Mouse (Mus musculus): ENCODE results near the gene Creb3l2. TPM values are rescaled to one million over a fixed set of nuclear protein-coding genes. Genes with fewer than 3 reads are reported as not detected.
"Not testable (repeated sequence)": the region's sequence is repeated elsewhere in the genome, so short reads cannot be mapped to it uniquely, and the experiment has no call there.

The Creb3l2 gene
- polyA plus RNA-seq, 1 experiment from 2014 or later: 31.7 TPM

DNA sequence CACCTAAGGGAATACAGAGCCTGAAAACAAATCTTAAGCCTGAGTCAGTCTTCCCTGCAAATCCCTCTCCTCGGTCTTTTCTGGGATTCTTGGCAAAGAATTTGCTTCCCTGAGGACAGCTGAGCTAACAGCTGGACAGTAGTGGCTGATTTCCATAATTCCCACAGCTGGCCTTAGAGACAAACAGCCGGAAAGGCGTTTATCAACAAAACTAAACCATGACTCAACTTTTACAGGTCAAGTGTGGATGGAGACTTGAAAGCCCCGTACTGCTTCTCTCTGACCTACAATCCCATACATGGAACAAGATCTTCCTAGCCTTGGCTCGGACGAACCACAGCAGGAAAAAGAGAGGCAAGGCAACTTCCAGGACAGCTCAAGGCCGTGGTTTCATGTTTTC is 50.6 kb downstream of the Creb3l2 start:
- no peak overlapping the region for H3K4me2 ChIP-seq (replicated peaks; ENCODE audit: low read depth, low read length)
- H3K27ac ChIP-seq (ENCODE audit: low read length): peak overlapping the region; percentile 43
- H3K27me3 ChIP-seq (ENCODE audit: insufficient read depth, low read length): no peaks in the 10 kb centered on the region
- H3K36me3 ChIP-seq (ENCODE audit: insufficient read depth, low read length): no peaks in the 10 kb centered on the region; the same call in 1 of the 2 replicates
- WGBS: 53% methylated on average over 7 of the region's 7 CpGs
- peak; percentile 13; the same call in 1 of the 2 replicates for ATAC-seq (ENCODE audit: low FRiP score, low TSS enrichment)
- no peaks in the 10 kb centered on the region for H3K9me3 ChIP-seq (ENCODE audit: low read length)
- no peak overlapping the region for H3K9ac ChIP-seq (replicated peaks; ENCODE audit: low read length)
- peaks cover 28% of the 10 kb centered on the region for H3K4me1 ChIP-seq (ENCODE audit: insufficient read depth, low read length)
- H3K4me3 ChIP-seq (ENCODE audit: low read length): no peak overlapping the region

DNA sequence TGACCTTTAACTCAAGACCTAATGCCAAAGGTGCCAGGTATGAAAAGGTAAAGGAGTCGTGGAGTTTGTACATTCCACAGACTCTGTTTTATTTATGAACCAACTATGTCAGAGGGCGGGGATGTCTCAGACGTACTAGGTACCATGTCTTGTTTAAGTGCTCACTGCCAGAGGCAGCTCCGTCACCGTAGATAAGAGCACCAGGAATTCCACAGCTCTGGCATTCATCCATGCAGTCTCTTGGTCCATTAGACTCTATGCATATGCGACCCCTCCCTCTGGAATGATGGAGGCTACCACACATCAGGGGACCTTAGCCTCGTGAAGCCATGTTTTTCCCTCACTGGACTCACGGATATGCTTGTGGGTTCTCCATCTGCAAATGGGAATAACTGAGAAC is 53.0 kb downstream of the Creb3l2 start:
- Histone ChIP-seq H3K36me3 (ENCODE audit: insufficient read depth, low read length) (no peaks in the 10 kb centered on the region; the same call in 1 of the 2 replicates), H3K27ac (ENCODE audit: low read length) (no peak overlapping the region), H3K4me2 (replicated peaks; ENCODE audit: low read depth, low read length) (no peak overlapping the region), H3K27me3 (ENCODE audit: insufficient read depth, low read length) (no peaks in the 10 kb centered on the region), H3K4me1 (ENCODE audit: insufficient read depth, low read length) (peaks cover 28% of the 10 kb centered on the region), H3K4me3 (ENCODE audit: low read length) (no peak overlapping the region), H3K9ac (replicated peaks; ENCODE audit: low read length) (no peak overlapping the region), H3K9me3 (ENCODE audit: low read length) (no peaks in the 10 kb centered on the region)
- WGBS: 56% methylated on average over 8 of the region's 8 CpGs
- ATAC-seq (ENCODE audit: low FRiP score, low TSS enrichment): no peak

DNA sequence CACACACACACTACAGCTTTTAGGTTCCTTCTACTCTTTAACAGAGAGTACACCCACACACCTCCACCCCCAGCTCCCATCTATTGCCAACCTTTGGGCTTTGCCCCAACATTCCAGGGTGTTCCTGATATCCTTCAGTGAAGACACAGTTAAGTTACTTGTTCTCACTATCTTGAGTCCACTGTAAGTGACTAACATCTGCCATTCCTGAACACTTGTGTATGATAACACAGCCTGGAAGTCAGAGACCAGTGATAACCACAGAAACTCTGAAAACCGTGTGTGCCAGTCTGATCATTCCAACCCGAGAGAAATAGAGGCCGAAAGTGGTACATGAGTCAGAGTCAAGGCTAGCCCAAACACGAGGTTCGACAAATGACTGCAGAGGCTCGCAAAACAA is 53.4 kb downstream of the Creb3l2 start:
- WGBS: 83% methylated on average over 6 of the region's 6 CpGs
- Histone ChIP-seq H3K9me3 (ENCODE audit: low read length) (no peaks in the 10 kb centered on the region), H3K9ac (replicated peaks; ENCODE audit: low read length) (no peak overlapping the region), H3K4me2 (replicated peaks; ENCODE audit: low read depth, low read length) (no peak overlapping the region), H3K4me3 (ENCODE audit: low read length) (no peak overlapping the region), H3K4me1 (ENCODE audit: insufficient read depth, low read length) (peaks cover 27% of the 10 kb centered on the region), H3K27me3 (ENCODE audit: insufficient read depth, low read length) (no peaks in the 10 kb centered on the region), H3K36me3 (ENCODE audit: insufficient read depth, low read length) (no peaks in the 10 kb centered on the region; the same call in 1 of the 2 replicates), H3K27ac (ENCODE audit: low read length) (no peak overlapping the region)
- no peak for ATAC-seq (ENCODE audit: low FRiP score, low TSS enrichment)

DNA sequence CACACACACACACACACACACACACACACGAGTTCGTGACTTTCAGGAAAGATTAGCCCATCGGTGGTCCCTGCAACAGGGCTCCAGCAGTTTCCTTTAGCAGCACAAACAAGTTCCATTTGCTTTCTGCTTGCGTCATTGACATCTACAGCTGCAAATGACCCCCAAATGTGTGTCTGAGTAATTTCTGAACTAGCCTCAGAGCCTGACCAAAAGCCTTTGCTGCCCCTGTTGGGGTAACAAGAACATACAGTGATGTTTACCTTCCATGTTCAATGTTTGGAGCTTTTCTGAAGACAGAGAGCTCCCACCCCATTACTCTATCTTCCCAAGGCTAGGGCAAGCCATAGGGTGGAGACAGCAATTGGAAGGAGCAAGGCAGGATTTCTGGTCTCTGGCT is 54.7 kb downstream of the Creb3l2 start:
- Histone ChIP-seq H3K4me3 (ENCODE audit: low read length) (no peak overlapping the region), H3K4me1 (ENCODE audit: insufficient read depth, low read length) (peaks cover 17% of the 10 kb centered on the region), H3K36me3 (ENCODE audit: insufficient read depth, low read length) (no peaks in the 10 kb centered on the region; the same call in 1 of the 2 replicates), H3K9me3 (ENCODE audit: low read length) (no peaks in the 10 kb centered on the region), H3K27me3 (ENCODE audit: insufficient read depth, low read length) (no peaks in the 10 kb centered on the region), H3K4me2 (replicated peaks; ENCODE audit: low read depth, low read length) (no peak overlapping the region), H3K9ac (replicated peaks; ENCODE audit: low read length) (no peak overlapping the region), H3K27ac (ENCODE audit: low read length) (no peak overlapping the region)
- WGBS: 93% methylated on average over 4 of the region's 4 CpGs
- ATAC-seq (ENCODE audit: low FRiP score, low TSS enrichment): no peak

DNA sequence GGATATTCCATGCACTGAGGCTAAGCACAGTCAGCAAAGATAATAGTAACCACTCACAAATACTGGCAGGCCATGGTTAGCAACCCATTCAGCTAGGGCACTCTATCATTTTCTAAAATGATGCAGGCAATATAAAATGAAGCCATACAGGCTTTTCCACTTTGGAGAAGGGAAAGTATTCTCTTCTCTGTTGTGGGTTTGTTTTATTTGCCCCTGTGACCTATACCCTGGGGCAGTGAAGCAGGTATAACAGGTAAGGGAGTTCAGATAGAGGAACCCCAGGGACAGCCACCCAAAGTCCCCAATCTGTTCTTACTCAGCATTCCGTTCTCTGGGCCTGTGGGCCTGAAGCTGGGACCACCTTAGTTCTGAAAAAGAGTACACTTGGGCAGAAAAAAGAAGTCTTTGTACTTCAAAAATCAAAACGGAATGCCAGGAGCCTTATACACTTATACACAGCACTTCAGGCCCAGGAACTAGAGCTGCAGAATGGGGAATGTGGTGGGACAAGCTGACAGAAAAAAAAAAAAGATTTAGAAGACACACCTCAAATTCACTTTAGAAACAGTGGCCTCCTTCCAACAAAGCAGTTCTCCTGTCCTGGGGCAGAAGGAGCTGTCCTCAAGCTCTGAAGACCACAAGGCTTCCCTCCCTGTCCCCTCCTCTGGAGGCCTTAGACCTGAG is 56.2 kb downstream of the Creb3l2 start:
- Histone ChIP-seq H3K27me3 (ENCODE audit: insufficient read depth, low read length) (no peaks in the 10 kb centered on the region), H3K9ac (replicated peaks; ENCODE audit: low read length) (no peak overlapping the region), H3K4me1 (ENCODE audit: insufficient read depth, low read length) (peaks cover 2% of the 10 kb centered on the region; the same call in 1 of the 2 replicates), H3K36me3 (ENCODE audit: insufficient read depth, low read length) (no peaks in the 10 kb centered on the region; the same call in 1 of the 2 replicates), H3K4me2 (replicated peaks; ENCODE audit: low read depth, low read length) (no peak overlapping the region), H3K27ac (ENCODE audit: low read length) (no peak overlapping the region), H3K4me3 (ENCODE audit: low read length) (no peak overlapping the region), H3K9me3 (ENCODE audit: low read length) (no peaks in the 10 kb centered on the region)
- no peak for ATAC-seq (ENCODE audit: low FRiP score, low TSS enrichment)
- 78% methylated on average over 2 of the region's 2 CpGs for WGBS

DNA sequence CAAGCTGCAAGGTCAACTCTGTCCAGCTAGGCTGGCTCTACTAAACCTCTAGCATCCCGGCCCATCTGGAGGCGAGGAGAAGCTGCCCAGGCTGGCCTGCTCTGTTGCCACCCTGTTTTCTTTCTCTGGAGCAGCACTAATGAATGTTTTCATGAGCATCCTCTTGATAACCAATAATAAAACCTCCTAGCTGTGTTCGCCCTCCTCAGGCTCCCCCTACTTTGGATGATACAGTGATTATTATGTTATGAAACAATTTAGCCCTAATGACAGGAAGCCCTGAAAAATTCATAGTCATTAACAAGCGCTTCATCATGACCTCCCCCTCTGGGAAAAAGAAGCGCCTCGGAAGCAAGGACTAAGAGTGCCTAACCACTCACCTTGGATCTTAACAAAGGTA is 59.2 kb downstream of the Creb3l2 start:
- Histone ChIP-seq H3K4me2 (replicated peaks; ENCODE audit: low read depth, low read length) (no peak overlapping the region), H3K27ac (ENCODE audit: low read length) (no peak overlapping the region), H3K27me3 (ENCODE audit: insufficient read depth, low read length) (no peaks in the 10 kb centered on the region), H3K4me1 (ENCODE audit: insufficient read depth, low read length) (no peaks in the 10 kb centered on the region; the same call in 1 of the 2 replicates), H3K4me3 (ENCODE audit: low read length) (no peak overlapping the region), H3K9me3 (ENCODE audit: low read length) (no peaks in the 10 kb centered on the region), H3K36me3 (ENCODE audit: insufficient read depth, low read length) (peaks cover 21% of the 10 kb centered on the region), H3K9ac (replicated peaks; ENCODE audit: low read length) (no peak overlapping the region)
- WGBS: 90% methylated on average over 6 of the region's 6 CpGs
- no peak for ATAC-seq (ENCODE audit: low FRiP score, low TSS enrichment)

DNA sequence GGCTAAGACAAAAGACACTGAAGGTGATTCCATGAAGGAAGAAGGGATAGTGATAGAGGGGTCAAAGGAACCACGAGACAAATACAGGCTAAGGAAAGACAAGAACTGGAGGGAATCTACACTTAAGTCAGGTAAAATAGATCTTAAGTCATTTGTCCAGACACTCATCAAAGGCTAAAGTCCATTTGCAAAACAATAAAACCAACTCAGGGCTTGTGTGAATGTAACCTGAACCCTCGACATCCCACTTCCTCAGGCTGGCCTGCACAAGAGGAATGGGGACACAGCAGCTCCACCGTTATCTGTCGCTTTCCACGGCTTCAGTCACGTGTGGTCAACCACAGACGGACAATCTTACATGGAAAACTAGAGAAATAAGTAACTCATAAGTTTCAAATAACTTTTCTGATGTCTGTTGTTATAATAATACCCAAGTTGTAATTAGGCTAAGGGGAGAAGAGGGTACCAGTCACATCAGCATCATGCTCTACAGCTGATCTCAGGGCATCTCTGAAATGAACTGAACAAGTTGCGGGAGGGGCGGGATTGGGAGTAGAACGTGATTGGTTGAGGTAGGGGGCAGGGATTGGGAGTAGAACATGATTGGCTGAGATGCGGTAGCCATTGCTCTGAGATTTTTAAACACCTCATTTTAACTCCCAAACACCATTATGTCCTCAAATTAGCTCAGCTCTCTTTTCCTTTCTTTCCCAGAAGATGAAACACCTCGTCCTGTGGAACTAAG is 63.9 kb downstream of the Creb3l2 start:
- Histone ChIP-seq H3K4me2 (replicated peaks; ENCODE audit: low read depth, low read length) (no peak overlapping the region), H3K4me1 (ENCODE audit: insufficient read depth, low read length) (peaks cover 15% of the 10 kb centered on the region), H3K27me3 (ENCODE audit: insufficient read depth, low read length) (no peaks in the 10 kb centered on the region), H3K9ac (replicated peaks; ENCODE audit: low read length) (no peak overlapping the region), H3K27ac (ENCODE audit: low read length) (no peak overlapping the region), H3K36me3 (ENCODE audit: insufficient read depth, low read length) (peaks cover 23% of the 10 kb centered on the region), H3K9me3 (ENCODE audit: low read length) (no peaks in the 10 kb centered on the region), H3K4me3 (ENCODE audit: low read length) (no peak overlapping the region)
- ATAC-seq (ENCODE audit: low FRiP score, low TSS enrichment): no peak
- 62% methylated on average over 12 of the region's 12 CpGs for WGBS

DNA sequence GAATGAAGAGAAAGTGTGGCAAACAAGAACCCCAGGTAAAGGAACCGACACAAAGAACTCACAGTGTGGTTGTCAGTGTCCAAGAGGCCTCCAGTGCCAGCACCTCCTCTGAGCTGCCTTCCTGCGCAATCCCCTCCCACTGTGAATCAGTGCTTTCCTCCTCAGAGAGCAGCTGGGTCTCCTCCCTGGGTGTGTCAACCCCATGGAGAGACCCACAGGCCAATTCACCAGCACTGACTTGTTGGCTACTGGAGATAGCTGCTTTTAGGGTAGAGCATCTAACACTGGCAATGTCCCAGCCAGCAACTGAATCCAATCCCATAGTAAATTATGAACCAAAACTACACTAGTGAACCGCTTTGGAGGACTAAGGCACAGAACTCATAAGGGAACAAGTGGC is 64.6 kb downstream of the Creb3l2 start:
- WGBS: 86% methylated on average over 3 of the region's 3 CpGs

DNA sequence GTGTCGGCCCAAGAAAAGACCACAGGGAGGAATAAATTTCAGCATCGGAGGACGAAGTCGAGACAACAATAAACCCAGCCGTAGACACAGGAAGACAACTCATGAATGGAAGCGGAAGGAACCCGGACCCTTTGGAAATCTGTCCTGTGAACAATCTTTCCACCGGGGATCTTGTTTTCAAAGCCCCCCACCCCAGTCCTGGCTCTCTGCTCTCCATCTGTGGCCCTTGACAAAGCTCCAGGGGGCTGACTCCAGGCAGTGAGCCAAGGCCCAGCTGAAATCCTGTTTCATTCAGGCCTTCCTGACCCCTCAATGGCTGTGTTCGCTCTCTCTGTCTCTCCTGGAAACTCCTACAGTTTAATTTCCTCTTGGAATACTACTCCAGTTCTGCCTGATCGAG is 66.5 kb downstream of the Creb3l2 start:
- Histone ChIP-seq H3K4me1 (ENCODE audit: insufficient read depth, low read length) (peaks cover 15% of the 10 kb centered on the region), H3K4me3 (ENCODE audit: low read length) (no peak overlapping the region), H3K27me3 (ENCODE audit: insufficient read depth, low read length) (no peaks in the 10 kb centered on the region), H3K9ac (replicated peaks; ENCODE audit: low read length) (no peak overlapping the region), H3K36me3 (ENCODE audit: insufficient read depth, low read length) (peaks cover 37% of the 10 kb centered on the region), H3K4me2 (replicated peaks; ENCODE audit: low read depth, low read length) (0 out of 2 replicates have a peak overlapping the region, but pooled peaks have one; percentile 10), H3K27ac (ENCODE audit: low read length) (peak overlapping the region; percentile 13; the same call in 1 of the 2 replicates), H3K9me3 (ENCODE audit: low read length) (0 out of 2 replicates have a peak, but pooled peaks cover 3% of the 10 kb centered on the region)
- 42% methylated on average over 10 of the region's 10 CpGs for WGBS
- ATAC-seq (ENCODE audit: low FRiP score, low TSS enrichment): peak; percentile 31; the same call in 1 of the 2 replicates

More for the DNA sequence above, 64.6 kb downstream of the Creb3l2 start:
- H3K9me3 ChIP-seq (ENCODE audit: low read length); H3K9ac ChIP-seq (replicated peaks; ENCODE audit: low read length); H3K27ac ChIP-seq (ENCODE audit: low read length); H3K4me2 ChIP-seq (replicated peaks; ENCODE audit: low read depth, low read length); H3K4me3 ChIP-seq (ENCODE audit: low read length); H3K27me3 ChIP-seq (ENCODE audit: insufficient read depth, low read length); ATAC-seq (ENCODE audit: low FRiP score, low TSS enrichment): not testable (repeated sequence)
- peaks cover 29% of the 10 kb centered on the region for H3K36me3 ChIP-seq (ENCODE audit: insufficient read depth, low read length)
- peaks cover 15% of the 10 kb centered on the region for H3K4me1 ChIP-seq (ENCODE audit: insufficient read depth, low read length)

DNA sequence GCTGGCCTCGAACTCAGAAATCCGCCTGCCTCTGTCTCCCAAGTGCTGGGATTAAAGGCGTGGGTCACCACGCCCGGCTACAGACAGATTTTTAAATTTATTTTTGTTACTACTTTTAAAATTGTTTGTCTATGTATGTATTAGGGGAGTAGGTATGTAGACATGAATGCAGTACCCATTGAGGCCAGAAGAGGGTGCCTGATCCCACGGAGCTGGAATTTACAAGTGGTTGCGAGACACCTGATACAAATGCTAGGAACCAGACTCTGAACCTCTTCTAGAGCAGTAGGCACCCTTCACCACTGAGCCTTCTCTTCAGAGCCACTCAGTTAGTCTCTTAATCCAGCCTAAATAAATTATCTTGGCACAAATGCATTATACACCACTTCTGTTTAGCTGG is 70.6 kb downstream of the Creb3l2 start:
- no peak overlapping the region for H3K4me3 ChIP-seq (ENCODE audit: low read length)
- WGBS: 88% methylated on average over 7 of the region's 7 CpGs
- H3K9me3 ChIP-seq (ENCODE audit: low read length): 0 out of 2 replicates have a peak, but pooled peaks cover 3% of the 10 kb centered on the region
- H3K4me2 ChIP-seq (replicated peaks; ENCODE audit: low read depth, low read length): no peak overlapping the region
- H3K4me1 ChIP-seq (ENCODE audit: insufficient read depth, low read length): peaks cover 15% of the 10 kb centered on the region
- no peaks in the 10 kb centered on the region for H3K27me3 ChIP-seq (ENCODE audit: insufficient read depth, low read length)
- ATAC-seq (ENCODE audit: low FRiP score, low TSS enrichment): no peak
- H3K9ac ChIP-seq (replicated peaks; ENCODE audit: low read length): no peak overlapping the region
- H3K27ac ChIP-seq (ENCODE audit: low read length): no peak overlapping the region
- H3K36me3 ChIP-seq (ENCODE audit: insufficient read depth, low read length): peaks cover 19% of the 10 kb centered on the region
